Mouse (Mus musculus) heart, adult 2 months (tissue): ENCODE measurements around the gene Crb1.

Source experiments
- CTCF ChIP-seq: fragments of 200-600 bp; IDR thresholded peaks from 2 replicates; pipeline ENCODE4 v1.8.1; 2022; ENCODE audit warnings: antibody characterized with exemption, mild to moderate bottlenecking, moderate library complexity
- EP300 ChIP-seq: fragments of 200-500 bp; IDR thresholded peaks from 2 replicates; pipeline ENCODE4 v1.6.1; 2011; ENCODE audit warnings: low read depth, low read length, control low read depth; ENCODE audit not compliant: insufficient read depth
- POLR2A ChIP-seq: fragments of 200-500 bp; IDR thresholded peaks from 2 replicates; pipeline ENCODE4 v1.6.1; 2011; ENCODE audit warnings: mild to moderate bottlenecking, low read depth, low read length, control low read depth; ENCODE audit not compliant: insufficient read depth

DNA sequence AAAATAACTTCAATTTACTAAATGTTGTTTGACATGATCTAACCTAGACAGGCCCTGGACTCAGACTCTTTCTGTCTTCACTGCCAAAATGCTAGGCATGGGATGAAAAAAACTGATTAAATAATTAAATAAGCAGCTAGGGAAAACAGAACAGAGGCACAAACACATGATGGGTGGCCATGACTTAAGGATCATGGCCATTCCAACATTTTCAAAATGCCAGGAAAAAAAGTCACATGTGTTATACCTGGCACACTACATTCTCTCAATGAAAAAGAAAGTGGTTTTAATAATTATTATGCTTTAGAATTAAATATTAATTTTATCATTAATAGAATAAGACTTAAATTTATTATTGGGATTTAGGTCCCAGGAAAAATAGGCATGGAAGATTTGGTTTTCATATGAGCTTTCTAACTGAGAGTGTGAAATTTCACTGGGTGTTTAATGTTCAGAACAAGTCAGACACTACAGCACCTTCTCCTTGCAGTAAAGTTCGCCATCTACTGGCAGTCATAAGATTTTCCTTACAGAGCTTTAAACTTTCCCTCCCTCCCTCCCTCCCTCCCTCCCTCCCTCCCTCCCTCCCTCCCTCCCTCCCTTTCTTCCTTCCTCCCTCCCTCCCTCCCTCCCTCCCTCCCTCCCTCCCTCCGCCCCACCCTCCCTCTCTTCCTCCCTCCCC, 36.6 kb downstream of the Crb1 start:
- TF ChIP-seq EP300 (no peak), CTCF (peak; percentile 58), POLR2A (no peak)
